Mouse (Mus musculus): ENCODE data around the gene Akap6. TPM values are rescaled to one million over a fixed set of nuclear protein-coding genes. Genes with fewer than 3 reads are reported as not detected.

Akap6 gene
- total RNA-seq, 1 experiment from 2014 or later: 0.05 TPM

GRCm38 (mm10) chr12:52772494-52773280, 73.5 kb downstream of the Akap6 start:
- 0 out of 2 replicates have a peak, but pooled peaks have one; percentile 32 for ATAC-seq (replicated peaks; ENCODE audit: low read depth, poor library complexity, severe bottlenecking)

- no peak for ATAC-seq (replicated peaks; ENCODE audit: low read depth, poor library complexity, severe bottlenecking)
Observed at GRCm38 (mm10) chr12:52773847-52774246, 74.7 kb downstream of the Akap6 start.

- no peak for ATAC-seq (replicated peaks; ENCODE audit: low read depth, poor library complexity, severe bottlenecking)
Observed at GRCm38 (mm10) chr12:52774382-52774781, 75.2 kb downstream of the Akap6 start.

- ATAC-seq (replicated peaks; ENCODE audit: low read depth, poor library complexity, severe bottlenecking): no peak
Observed at GRCm38 (mm10) chr12:52780216-52780615, 81.0 kb downstream of the Akap6 start.

GRCm38 (mm10) chr12:52781066-52781465, 81.9 kb downstream of the Akap6 start:
- ATAC-seq (replicated peaks; ENCODE audit: low read depth, poor library complexity, severe bottlenecking): no peak

GRCm38 (mm10) chr12:52782902-52783441, 83.8 kb downstream of the Akap6 start:
- peak; percentile 97 for ATAC-seq (replicated peaks; ENCODE audit: low read depth, poor library complexity, severe bottlenecking)

GRCm38 (mm10) chr12:52785217-52785616, 86.0 kb downstream of the Akap6 start:
- no peak for ATAC-seq (replicated peaks; ENCODE audit: low read depth, poor library complexity, severe bottlenecking)

- no peak for ATAC-seq (replicated peaks; ENCODE audit: low read depth, poor library complexity, severe bottlenecking)
Observed at GRCm38 (mm10) chr12:52790350-52790768, 91.2 kb downstream of the Akap6 start.

GRCm38 (mm10) chr12:52794131-52794530, 94.9 kb downstream of the Akap6 start:
- no peak for ATAC-seq (replicated peaks; ENCODE audit: low read depth, poor library complexity, severe bottlenecking)

GRCm38 (mm10) chr12:52795551-52796470, 96.6 kb downstream of the Akap6 start:
- no peak for ATAC-seq (replicated peaks; ENCODE audit: low read depth, poor library complexity, severe bottlenecking)

GRCm38 (mm10) chr12:52796471-52796795, 97.2 kb downstream of the Akap6 start:
- ATAC-seq (replicated peaks; ENCODE audit: low read depth, poor library complexity, severe bottlenecking): no peak

- no peak for ATAC-seq (replicated peaks; ENCODE audit: low read depth, poor library complexity, severe bottlenecking)
Observed at GRCm38 (mm10) chr12:52799717-52800116, 100.5 kb downstream of the Akap6 start.

GRCm38 (mm10) chr12:52806273-52806672, 107.1 kb downstream of the Akap6 start:
- ATAC-seq (replicated peaks; ENCODE audit: low read depth, poor library complexity, severe bottlenecking): no peak

GRCm38 (mm10) chr12:52818588-52818987, 119.4 kb downstream of the Akap6 start:
- ATAC-seq (replicated peaks; ENCODE audit: low read depth, poor library complexity, severe bottlenecking): peak; percentile 88

- peak; percentile 38 for ATAC-seq (replicated peaks; ENCODE audit: low read depth, poor library complexity, severe bottlenecking)
Observed at GRCm38 (mm10) chr12:52824774-52825173, 125.6 kb downstream of the Akap6 start.

GRCm38 (mm10) chr12:52828944-52829736, 130.0 kb downstream of the Akap6 start:
- peak; percentile 94 for ATAC-seq (replicated peaks; ENCODE audit: low read depth, poor library complexity, severe bottlenecking)

- ATAC-seq (replicated peaks; ENCODE audit: low read depth, poor library complexity, severe bottlenecking): no peak
Observed at GRCm38 (mm10) chr12:52831782-52832181, 132.6 kb downstream of the Akap6 start.

GRCm38 (mm10) chr12:52832230-52832629, 133.0 kb downstream of the Akap6 start:
- ATAC-seq (replicated peaks; ENCODE audit: low read depth, poor library complexity, severe bottlenecking): 0 out of 2 replicates have a peak, but pooled peaks have one; percentile 29

GRCm38 (mm10) chr12:52833141-52833540, 134.0 kb downstream of the Akap6 start:
- no peak for ATAC-seq (replicated peaks; ENCODE audit: low read depth, poor library complexity, severe bottlenecking)

- ATAC-seq (replicated peaks; ENCODE audit: low read depth, poor library complexity, severe bottlenecking): no peak
Observed at GRCm38 (mm10) chr12:52834074-52834473, 134.9 kb downstream of the Akap6 start.

Data from common myeloid progenitor, adult 5-6 weeks (primary cell).